Mouse (Mus musculus) heart, postnatal 0 days (tissue): ENCODE results near the gene Ano2.

Experiments
- CTCF ChIP-seq: IDR thresholded peaks from 2 replicates; pipeline ENCODE4 v1.5.1; 2016; ENCODE audit warnings: antibody characterized with exemption, control low read depth, low read depth
- EP300 ChIP-seq: IDR thresholded peaks from 2 replicates; pipeline ENCODE4 v1.6.1; 2016; ENCODE audit warnings: antibody characterized with exemption, low read depth

DNA sequence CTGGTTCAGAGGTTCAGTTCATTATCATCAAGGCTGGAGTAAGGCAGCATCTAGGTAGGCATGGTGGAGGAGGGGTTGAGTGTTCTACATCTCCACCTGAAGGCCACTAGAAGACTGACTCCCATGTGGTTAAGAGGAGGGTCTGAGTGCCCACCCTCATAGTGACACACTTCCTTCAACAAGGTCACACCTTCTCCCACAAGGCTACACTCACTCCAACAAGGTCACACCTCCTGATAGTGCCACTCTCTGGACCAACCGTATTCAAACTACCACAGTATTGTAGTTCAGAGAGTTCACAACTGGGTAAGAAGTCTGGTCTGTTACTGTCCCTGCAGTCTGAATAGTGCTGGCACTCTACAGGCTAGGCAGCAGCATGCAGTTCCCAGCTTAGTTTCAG, 198.4 kb downstream of the Ano2 start:
- TF ChIP-seq EP300 (no peak), CTCF (no peak)
